Mouse (Mus musculus): ENCODE measurements around the gene Irf2.

Gene Irf2

DNA sequence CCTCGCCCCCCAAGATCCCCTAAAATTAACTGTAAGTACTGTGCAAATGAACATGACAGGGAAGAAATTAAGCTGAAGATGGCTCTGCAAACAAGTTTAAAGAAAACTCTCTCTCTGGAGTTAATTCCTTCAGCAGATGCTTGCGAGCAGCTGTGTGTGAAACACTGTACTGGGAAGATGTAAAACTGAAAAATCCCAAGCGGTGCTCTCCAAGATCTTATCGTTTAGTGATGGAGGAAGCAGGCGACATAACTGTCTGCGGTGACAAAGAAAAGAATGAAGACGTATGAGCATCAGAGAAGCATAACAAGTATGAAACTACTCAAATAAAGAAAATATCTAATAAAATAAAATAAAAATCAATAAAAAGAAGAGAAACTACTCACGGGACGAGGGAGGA is 18.1 kb downstream of the Irf2 start:
- no peak for DNase-seq (ENCODE audit: low spot score)

- DNase-seq (ENCODE audit: low spot score) = no peak
Observed at GRCm38 (mm10) chr8:46758131-46758530, 18.6 kb downstream of the Irf2 start.

GRCm38 (mm10) chr8:46758676-46759075 is 19.1 kb downstream of the Irf2 start:
- DNase-seq (ENCODE audit: low spot score) = no peak

DNA sequence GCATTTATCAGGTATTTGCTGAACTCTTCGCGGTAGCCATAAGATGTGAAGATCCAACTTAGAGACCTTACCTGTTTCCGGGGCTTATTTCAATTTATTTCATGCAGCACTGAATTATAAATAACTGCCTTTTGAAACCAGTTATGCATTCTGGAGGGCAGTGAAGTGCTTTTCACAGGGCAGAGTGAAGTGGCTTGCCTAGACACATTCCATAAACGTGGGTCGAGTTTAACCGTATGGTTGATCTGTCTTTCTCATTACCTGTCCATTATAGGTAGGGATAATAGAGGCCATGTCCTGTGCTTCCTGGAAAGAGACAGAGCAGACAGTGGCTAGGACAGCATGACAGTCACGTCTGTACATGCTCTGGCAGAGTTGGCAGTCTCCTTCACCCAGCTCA is 20.0 kb downstream of the Irf2 start:
- no peak for DNase-seq (ENCODE audit: low spot score)

GRCm38 (mm10) chr8:46760701-46761100 is 21.2 kb downstream of the Irf2 start:
- no peak for DNase-seq (ENCODE audit: low spot score)

DNA sequence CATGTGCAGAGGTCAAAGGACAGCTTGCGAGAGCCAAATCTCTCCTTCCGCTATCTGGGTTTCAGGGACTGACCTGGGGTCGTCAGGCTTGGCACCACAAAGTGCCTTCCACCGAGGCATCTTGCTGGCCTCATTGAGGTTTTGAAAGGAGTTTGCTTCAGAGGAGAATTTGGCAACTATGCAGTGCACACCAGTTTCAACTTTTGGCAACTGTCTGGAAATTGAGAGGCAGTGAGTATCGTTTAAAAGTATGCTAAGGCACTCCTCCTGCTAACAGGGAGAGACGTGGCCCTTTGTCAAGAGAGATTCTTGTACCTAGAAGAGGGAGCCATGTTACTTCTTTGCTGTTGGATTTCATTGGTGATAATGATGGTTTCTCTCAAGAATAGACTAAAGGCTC is 21.9 kb downstream of the Irf2 start:
- no peak for DNase-seq (ENCODE audit: low spot score)

DNA sequence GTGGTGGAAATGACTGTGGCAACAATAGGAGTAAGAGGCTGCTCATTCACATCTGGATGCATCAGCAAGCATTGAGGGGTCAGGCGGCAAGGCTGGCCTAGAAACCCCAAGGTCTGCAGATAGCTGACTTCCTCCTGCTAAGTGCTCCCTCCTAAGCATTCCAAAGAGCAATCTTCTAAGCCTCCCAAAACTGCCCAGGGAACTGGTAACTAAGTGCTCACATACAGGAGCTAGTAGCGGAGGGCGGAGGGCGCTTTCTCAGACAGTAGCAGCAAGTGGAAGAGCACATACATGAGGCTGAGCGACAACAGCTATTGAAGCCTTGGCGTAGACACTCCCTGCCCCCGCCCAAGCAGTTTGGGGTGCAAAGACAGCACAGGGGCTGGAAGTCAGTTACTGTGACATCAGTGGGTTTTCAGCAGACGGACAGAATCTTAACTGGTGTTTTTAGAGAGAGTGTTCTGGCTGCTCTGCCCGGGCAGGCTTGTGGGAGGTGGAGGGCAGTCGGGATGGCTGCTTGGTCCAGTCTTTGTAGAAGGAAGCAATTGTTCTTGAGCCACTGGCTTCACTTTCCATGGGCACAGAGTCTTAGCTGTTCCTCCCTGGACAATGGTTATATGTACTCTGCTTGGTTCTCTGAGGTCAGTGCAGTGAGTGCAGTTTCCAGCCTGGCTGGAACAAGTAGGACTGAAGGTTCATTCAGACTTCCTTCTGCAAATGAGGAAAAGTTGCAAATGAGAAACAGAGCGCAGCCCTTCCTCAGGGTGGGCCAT is 30.1 kb downstream of the Irf2 start:
- DNase-seq (ENCODE audit: low spot score) = no peak

- DNase-seq (ENCODE audit: low spot score) = no peak
Observed at GRCm38 (mm10) chr8:46770905-46771516, 31.5 kb downstream of the Irf2 start.

DNA sequence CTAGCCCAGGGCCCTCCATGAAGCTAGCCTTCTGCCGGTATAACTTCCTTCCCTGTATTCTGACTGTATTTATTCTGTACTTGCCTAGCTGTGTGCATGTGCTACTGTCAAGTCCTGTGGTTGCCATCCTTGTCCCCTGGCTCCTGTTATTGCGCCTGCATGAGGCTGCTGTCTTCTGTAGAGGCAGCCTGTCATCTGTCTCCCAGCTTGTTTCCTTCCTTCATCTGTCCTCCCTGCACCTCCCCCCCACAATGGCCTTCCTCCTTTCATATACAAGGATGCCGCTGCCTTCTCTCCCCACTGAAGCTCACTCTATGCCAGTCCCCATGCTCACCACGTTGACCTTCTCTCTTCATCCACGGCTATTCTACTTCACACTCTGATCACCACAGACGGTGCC is 33.3 kb downstream of the Irf2 start:
- no peak for DNase-seq (ENCODE audit: low spot score)

- DNase-seq (ENCODE audit: low spot score) = no peak
Observed at GRCm38 (mm10) chr8:46777760-46778460, 38.4 kb downstream of the Irf2 start.

GRCm38 (mm10) chr8:46781067-46781657 is 41.6 kb downstream of the Irf2 start:
- DNase-seq (ENCODE audit: low spot score) = peak; percentile 72

DNA sequence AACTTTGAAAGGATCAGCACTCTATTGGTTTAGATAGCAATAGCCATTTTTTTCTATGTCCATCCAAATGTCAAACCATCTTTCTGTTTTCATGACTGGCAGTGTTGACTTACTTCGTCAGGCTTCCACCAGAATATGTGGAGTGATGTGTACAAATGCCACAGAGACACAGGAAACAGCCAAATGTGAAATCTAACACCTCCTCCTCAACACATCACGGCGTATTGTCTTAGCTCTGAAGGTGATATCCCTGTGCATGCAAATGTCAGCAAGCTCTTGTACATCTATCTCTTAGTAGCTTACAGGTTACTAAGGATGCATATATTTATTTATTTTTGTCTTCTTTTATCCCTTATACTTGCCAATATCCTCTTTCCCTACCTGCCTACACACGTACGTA is 42.7 kb downstream of the Irf2 start:
- DNase-seq (ENCODE audit: low spot score) = no peak

DNA sequence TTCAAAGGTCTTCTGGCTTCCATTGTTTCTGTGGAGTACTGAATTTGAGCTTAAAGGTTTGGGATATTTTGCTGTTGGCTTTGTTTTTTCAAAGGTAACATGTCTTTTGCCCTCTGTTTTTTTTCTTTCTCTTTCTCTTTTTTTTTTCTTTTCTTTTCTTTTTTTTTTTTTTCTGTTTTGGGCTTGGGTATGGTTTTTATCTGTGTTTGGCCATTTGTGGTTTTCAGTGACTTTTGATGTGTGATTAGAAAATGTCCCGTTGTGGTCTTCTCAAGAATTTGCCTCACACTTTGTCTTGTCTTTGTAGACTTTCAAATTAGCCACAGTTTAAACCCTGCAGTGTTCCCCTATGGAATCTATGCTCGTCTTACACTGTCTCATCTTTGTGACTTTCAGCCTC is 45.5 kb downstream of the Irf2 start:
- DNase-seq (ENCODE audit: low spot score) = no peak

- DNase-seq (ENCODE audit: low spot score) = no peak
Observed at GRCm38 (mm10) chr8:46785926-46786325, 46.4 kb downstream of the Irf2 start.

DNA sequence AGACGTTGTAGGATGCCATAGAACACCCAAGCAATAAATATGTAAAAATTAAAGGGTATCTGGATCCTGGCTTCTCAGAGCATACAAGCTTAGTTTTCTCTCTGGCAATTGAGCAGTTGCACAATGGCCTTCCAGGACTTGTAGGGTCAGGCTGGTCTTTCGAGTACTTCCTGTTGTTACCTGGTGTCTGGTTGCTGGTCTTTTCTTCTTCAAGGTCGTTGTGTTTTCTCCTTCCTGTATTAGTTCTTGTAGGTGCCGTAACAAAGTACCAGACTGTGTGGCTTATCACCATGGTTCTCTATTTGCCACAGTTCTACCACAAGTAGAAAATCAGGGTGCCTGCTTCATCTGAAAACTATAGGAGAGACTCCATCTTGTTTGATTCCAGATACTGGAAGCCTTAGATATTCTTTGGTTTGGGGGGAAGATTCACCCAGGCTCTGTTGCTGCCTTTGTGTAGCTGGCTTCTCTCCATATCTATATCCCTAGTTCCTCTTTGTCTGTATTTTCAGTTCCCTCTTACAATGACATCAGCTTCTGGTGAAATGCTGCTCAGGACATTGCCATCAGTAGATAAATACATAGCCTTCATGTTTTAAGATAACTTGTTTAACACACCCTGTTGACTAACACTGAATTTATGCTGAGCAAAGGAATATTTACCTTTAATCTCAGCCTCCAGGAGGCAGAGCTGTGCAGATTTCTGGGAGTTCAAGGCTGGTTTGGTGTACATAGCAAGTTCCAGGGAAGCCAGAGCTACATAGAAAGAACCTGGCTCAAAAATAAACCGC is 49.8 kb downstream of the Irf2 start:
- DNase-seq (ENCODE audit: low spot score) = no peak

GRCm38 (mm10) chr8:46791664-46792371 is 52.3 kb downstream of the Irf2 start:
- DNase-seq (ENCODE audit: low spot score) = no peak

DNA sequence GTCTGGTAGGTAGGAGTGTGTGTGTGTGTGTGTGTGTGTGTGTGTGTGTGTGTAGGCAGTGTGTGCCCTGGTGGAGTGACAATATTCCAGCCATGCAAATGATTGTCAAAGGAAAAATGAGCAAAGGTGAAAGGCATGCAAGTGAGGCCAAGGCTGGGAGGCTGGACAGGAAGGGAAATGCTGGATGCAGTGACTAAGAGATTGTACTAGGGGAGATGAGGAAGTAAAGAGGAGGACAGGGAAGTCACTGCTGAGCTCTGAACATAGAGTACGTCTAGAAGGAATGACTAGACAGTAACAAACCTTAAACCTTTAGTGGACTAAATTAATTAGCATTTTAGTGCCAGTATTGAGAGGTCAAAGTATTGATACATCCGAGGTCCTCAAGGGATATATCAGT is 53.1 kb downstream of the Irf2 start:
- DNase-seq (ENCODE audit: low spot score) = no peak

DNA sequence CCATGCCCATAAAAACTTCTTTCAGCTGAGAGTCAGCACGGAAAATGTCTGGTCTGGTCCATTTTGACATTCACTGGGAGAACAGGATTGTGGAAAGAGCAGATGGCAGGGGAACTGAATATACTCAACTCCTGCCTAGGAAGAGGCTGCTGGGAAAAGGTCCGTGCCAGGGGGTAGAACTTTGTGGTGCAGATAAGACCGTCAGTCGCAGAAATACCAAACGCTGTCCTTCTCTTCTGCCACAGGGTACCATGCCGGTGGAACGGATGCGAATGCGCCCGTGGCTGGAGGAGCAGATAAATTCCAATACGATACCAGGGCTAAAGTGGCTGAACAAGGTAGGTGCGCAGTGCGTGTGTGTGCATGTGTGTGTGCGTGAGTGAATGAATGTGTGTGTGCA is 53.7 kb downstream of the Irf2 start:
- no peak for DNase-seq (ENCODE audit: low spot score)

- no peak for DNase-seq (ENCODE audit: low spot score)
Observed at GRCm38 (mm10) chr8:46794317-46794716, 54.8 kb downstream of the Irf2 start.

GRCm38 (mm10) chr8:46799212-46799611 is 59.7 kb downstream of the Irf2 start:
- no peak for DNase-seq (ENCODE audit: low spot score)

DNA sequence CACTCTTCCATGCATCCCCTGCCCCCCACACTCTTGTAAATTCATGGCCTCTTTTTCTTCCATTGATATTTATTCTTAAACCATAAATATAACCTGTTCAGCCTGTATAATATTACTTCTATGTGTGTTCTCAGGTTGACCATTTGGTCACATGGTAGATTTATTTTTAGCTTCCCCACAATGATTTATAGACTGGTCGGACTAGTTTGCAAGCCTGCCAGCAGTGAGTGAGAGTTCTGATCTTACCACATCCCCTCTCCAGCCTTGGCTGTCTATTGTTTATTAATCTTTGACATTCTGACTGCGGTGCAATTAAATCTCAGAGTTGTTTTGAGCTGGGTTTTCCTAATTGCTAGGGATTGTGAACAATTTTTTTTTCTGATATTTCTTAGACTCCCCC is 60.2 kb downstream of the Irf2 start:
- DNase-seq (ENCODE audit: low spot score) = no peak
